Mouse (Mus musculus): ENCODE measurements around the gene Toe1. TPM values are rescaled to one million over a fixed set of nuclear protein-coding genes. Genes with fewer than 3 reads are reported as not detected.

Gene Toe1
- polyA plus RNA-seq, 1 experiment from 2014 or later = 26.5 TPM

Other genes starting within 250 kb of the Toe1 start
- gene Gpbp1l1, start 250.0 kb downstream of the Toe1 start, polyA plus RNA-seq (2015; fragmentation: Nextera tagmentation; extraction: Ambion mirVana) = 17.4 and 18.8 TPM in 2 replicates
- 4.3 and 4.7 TPM in 2 replicates for gene Ccdc17, start 211.0 kb downstream of the Toe1 start, polyA plus RNA-seq (2015; fragmentation: Nextera tagmentation; extraction: Ambion mirVana)
- 89.8 and 96.9 TPM in 2 replicates for gene Nasp, start 179.7 kb downstream of the Toe1 start, polyA plus RNA-seq (2015; fragmentation: Nextera tagmentation; extraction: Ambion mirVana)
- gene Akr1a1, start 156.0 kb downstream of the Toe1 start, polyA plus RNA-seq (2015; fragmentation: Nextera tagmentation; extraction: Ambion mirVana) = 689 and 718 TPM in 2 replicates
- gene Prdx1, start 122.1 kb downstream of the Toe1 start, polyA plus RNA-seq (2015; fragmentation: Nextera tagmentation; extraction: Ambion mirVana) = 505 and 512 TPM in 2 replicates
- 24.7 and 26.3 TPM in 2 replicates for gene Mmachc, start 99.2 kb downstream of the Toe1 start, polyA plus RNA-seq (2015; fragmentation: Nextera tagmentation; extraction: Ambion mirVana)
- 12.0 TPM in 2 replicates for gene Ccdc163, start 99.1 kb downstream of the Toe1 start, polyA plus RNA-seq (2015; fragmentation: Nextera tagmentation; extraction: Ambion mirVana)
- 3.0 and 4.0 TPM in 2 replicates for gene Tesk2, start 86.7 kb downstream of the Toe1 start, polyA plus RNA-seq (2015; fragmentation: Nextera tagmentation; extraction: Ambion mirVana)
- gene Mutyh, start 83 bp upstream of the Toe1 start, polyA plus RNA-seq (2015; fragmentation: Nextera tagmentation; extraction: Ambion mirVana) = 6.5 and 8.3 TPM in 2 replicates
- gene Hpdl, start 14.1 kb upstream of the Toe1 start, polyA plus RNA-seq (2015; fragmentation: Nextera tagmentation; extraction: Ambion mirVana) = 1.2 and 2.7 TPM in 2 replicates
- gene Zswim5, start 69.7 kb upstream of the Toe1 start, polyA plus RNA-seq (2015; fragmentation: Nextera tagmentation; extraction: Ambion mirVana) = 7.7 and 8.1 TPM in 2 replicates
- 72.7 and 76.8 TPM in 2 replicates for gene Urod, start 186.8 kb upstream of the Toe1 start, polyA plus RNA-seq (2015; fragmentation: Nextera tagmentation; extraction: Ambion mirVana)
- gene Hectd3, start 187.7 kb upstream of the Toe1 start, polyA plus RNA-seq (2015; fragmentation: Nextera tagmentation; extraction: Ambion mirVana) = 25.6 and 26.7 TPM in 2 replicates
- 45.8 and 48.9 TPM in 2 replicates for gene Eif2b3, start 211.8 kb upstream of the Toe1 start, polyA plus RNA-seq (2015; fragmentation: Nextera tagmentation; extraction: Ambion mirVana)